Mouse (Mus musculus) liver, embryonic 14.5 days (tissue): ENCODE data around the gene Lyrm9.

Experiments used
- CTCF ChIP-seq: IDR thresholded peaks from 2 replicates; pipeline ENCODE4 v1.5.1; 2016; ENCODE audit warnings: antibody characterized with exemption, low read depth, control low read depth
- EP300 ChIP-seq: IDR thresholded peaks from 2 replicates; pipeline ENCODE4 v1.6.1; 2016; ENCODE audit warnings: antibody characterized with exemption, low read depth

DNA sequence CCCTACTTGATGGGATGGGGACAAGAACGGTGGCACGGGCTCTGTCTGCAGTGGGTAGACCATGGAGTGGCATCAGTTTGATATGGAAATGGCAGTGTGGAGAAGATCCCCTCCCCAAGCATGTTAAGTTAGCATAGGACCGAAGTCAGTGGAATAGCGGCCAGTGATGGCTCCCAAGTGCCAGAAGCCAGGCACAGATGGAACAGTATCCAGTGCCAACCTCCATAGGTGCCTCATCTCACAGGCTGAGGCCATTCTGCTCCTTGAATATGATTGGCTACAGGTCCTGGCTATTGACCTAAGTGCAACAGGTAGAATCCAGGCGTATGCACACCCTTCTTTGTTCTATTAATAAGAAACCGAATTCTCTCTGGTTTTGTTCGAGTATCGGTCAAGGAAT is 15.6 kb downstream of the Lyrm9 start:
- TF ChIP-seq CTCF (no peak), EP300 (no peak)
